Mouse (Mus musculus) liver, adult 2 months (tissue): ENCODE measurements around the gene Srxn1.

Experiments used
- CTCF ChIP-seq: fragments of 200-500 bp; IDR thresholded peaks from 2 replicates; pipeline ENCODE4 v1.5.1; 2011; ENCODE audit warnings: low read depth, low read length, control low read depth
- POLR2A ChIP-seq: fragments of 200-500 bp; IDR thresholded peaks from 2 replicates; pipeline ENCODE4 v1.6.1; 2011; ENCODE audit warnings: low read length, control low read depth; ENCODE audit not compliant: insufficient read depth; ENCODE audit errors: extremely low read depth

GRCm38 (mm10) chr2:152097916-152098315 is 7.4 kb upstream of the Srxn1 start:
- TF ChIP-seq POLR2A (no peak), CTCF (no peak)
